Mouse (Mus musculus) activated CD4-positive, CD25-positive, alpha-beta regulatory T cell, adult 4 months (primary cell): ENCODE results near the gene Slc52a3. TPM values are rescaled to one million over a fixed set of nuclear protein-coding genes. Genes with fewer than 3 reads are reported as not detected.
"Not testable (repeated sequence)": the region's sequence is repeated elsewhere in the genome, so short reads cannot be mapped to it uniquely, and the experiment has no call there.

ENCODE experiments used
- ATAC-seq: one replicate; pipeline ENCODE4 v1.8.0; 2017
- polyA plus RNA-seq, 2 experiments: library from polyadenylated mRNA; unstranded; fragments of 100-300 nt; shearing (Covaris generic); gene quantifications; one replicate each; pipeline ENCODE4 v1.2.1; 2017

The Slc52a3 gene
- polyA plus RNA-seq, 2 experiments from 2014 or later, result 7.3 to 8.4 TPM

DNA sequence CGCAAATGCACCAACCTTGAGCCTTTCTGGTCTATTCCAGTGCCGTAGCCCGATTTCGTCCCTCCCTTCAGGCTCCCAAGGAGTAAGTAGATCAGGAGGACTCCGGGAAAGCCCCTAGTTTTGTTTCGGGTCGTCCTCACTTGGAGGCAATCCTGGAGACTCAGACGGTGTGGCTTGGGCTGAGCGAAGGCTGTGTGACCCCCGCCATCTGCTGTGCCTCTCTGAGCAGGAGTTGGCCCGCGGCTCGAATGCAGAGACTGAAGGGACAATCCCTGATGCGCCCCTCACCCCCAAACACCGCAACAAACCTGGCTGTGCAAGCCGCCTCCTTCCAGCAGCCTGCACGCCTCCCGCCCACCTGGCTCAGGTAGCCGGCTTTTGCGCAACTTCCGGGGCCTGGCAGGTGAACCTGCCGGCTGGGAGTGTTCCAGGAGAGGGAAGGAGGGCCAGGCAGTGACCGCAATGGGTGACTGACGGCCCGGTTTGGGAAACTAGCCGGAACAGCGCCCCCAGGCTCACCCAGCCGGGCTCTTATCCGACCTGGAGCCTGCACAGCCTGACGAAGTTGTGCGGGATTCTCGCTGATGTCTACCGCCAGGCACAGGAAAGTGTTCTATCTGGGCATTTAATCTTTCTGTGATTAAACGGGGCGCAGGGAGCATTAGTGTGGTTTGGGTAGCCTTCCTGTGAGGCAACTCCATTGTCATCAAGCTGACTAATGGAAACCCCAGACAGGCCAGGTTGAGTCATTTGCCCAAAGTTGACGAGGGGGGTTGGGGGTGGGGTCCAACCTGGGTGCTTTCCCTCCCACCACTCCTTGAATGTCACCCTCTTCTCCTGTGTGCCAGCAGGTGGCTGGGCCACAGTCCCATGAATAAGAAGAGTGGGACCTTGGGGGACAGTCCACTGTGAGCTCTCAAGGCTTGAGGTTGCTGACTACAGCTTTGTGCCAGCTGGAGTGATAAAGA is 22.4 kb upstream of the Slc52a3 start:
- ATAC-seq, result peak; percentile 57

GRCm38 (mm10) chr2:151975295-151975694 is 21.0 kb upstream of the Slc52a3 start:
- no peak for ATAC-seq

GRCm38 (mm10) chr2:151976067-151976466 is 20.2 kb upstream of the Slc52a3 start:
- no peak for ATAC-seq

GRCm38 (mm10) chr2:151977689-151978440 is 18.4 kb upstream of the Slc52a3 start:
- peak; percentile 7 for ATAC-seq

- no peak for ATAC-seq
These were observed 17.8 kb upstream of the Slc52a3 start for GRCm38 (mm10) chr2:151978494-151978893.

DNA sequence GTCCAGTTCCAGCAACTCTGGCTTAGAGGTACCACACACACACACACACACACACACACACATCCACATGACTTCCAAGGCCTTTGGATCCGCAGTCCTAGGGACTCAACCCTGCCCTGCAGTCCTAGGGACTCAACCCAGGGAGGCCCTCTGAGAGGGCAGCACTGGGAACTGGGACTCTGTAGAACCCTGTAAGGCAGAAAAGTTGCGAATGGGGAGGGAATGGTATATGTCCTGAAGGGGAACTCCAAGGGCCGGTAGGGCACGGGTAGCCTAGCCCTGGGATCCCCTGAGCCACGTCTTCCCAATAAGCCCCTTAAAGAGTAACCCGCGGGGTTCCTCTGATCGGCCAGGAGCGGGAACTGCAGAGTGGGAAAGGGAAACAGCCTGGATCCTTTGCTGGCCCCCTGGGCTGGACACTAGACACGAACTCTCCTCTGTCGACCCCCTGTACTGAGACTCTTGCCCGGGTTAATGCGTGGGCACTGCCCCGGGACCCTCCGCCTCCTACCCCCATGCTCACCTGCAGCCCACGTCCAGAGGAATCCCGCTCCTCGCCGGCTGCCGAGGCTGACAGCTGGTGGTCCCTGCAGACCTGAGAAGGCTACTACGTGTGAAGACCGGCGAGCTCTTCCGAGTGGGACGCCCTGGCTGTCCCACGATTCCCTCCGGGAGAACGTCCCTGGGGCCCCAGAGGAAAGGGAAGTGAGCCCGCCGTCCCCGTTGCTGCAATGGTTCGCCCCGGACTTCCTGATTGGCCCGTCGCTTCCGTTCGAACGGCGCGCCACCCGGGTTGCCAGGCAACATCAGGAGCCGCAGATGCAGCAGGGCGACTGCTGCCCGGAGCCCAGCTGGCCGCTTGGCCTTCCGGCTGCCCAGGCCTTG is 16.6 kb upstream of the Slc52a3 start, which contains the start of gene Fam110a:
Gene Fam110a, minus strand, starts transcription at position 750 of the 885 bp plus-strand sequence.
- ATAC-seq, result peak; percentile 93

GRCm38 (mm10) chr2:151980355-151980693 is 16.0 kb upstream of the Slc52a3 start:
- ATAC-seq, result peak; percentile 17

DNA sequence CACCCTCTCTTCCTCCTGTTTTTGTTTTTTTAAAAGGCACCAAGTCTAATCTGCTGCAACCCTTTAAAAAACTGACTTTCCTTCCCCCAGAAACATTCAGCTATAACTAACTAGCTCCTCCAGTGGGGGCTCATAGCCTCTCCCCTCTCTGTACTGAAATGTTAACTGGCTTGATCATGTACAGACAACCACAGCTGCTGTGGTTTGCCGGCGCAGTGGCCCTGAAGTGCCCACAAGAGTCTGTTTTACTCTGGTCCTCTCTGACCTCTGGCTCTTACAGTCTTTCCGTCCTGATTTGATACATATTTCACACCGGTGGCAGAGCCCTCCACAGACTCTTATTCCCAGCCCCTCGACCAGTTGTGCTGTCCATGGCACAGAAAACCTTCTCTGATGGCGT is 15.0 kb upstream of the Slc52a3 start:
- ATAC-seq, result no peak

GRCm38 (mm10) chr2:151982476-151982875 is 13.8 kb upstream of the Slc52a3 start:
- no peak for ATAC-seq

GRCm38 (mm10) chr2:151984019-151984418 is 12.3 kb upstream of the Slc52a3 start:
- no peak for ATAC-seq

DNA sequence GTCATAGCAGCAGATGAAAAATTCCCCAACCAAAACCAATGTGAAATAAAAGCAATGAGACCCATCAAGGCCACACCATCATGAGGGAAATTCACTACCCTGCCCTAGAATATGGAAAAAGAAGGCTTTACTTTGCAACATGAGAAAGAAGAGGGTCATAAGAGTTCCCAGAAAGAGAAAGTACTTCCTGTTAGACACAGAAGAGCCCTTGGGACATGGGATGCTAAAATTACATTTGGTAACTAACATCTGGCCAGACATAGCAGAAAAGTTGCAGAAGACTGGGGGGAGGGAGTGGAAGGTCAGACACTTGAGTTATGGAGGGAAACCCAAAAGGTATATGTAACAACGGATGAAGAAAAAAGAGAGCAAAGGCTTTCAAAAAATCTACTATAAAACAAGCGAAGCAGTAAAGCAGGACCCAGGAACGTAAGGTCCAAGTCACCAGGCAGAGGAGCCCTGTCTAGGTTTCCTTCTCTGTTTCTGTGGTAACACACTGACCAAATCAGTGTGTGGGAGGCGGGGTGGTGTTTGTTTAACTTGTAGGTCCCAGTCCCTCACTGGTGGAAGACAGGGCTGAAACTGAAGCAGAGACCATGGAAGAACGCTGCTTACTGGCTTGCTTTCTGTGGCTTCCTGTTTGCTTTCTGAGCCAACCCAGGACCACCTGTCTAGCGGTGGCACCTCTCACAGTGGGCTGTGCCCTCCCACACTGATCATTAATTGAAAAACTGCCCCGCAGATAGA is 10.7 kb upstream of the Slc52a3 start:
- ATAC-seq, result no peak

DNA sequence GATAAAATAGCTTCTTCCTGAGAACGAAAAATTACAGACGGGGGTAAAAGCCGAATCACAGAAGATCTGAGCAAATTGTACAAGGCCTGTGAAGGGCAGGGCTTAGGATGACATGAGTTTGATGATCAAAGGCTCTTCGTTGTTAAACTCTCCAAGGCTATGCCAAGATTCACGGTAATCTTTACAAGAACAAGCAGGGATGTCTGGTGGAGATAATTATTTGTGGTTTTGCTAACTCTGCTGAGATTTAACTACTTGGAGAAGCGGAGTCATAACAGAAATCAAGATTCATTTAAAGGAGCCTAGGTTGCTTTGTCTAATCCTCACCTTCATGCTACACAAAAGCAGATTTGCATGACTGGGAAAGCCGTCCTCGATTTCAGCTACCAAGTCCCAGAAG is 9.4 kb upstream of the Slc52a3 start:
- ATAC-seq, result no peak

DNA sequence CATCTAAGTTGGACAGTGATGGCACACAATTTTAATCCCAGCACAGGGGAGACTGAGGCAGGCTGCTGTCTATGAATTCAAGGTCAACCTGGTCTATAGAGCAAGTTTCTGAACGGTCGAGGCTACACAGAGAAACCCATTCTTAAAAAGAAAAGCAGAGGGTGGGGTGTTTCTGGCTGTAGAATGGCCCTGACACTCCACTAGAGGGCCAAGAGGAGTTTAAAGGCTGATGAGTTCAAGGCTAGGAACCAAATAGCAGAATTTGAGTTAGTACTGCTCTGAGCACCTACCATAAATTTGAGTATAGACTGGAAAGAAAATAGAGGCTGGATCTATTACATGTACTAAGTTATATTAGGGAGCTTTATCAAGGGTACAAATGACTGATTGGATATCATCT is 7.3 kb upstream of the Slc52a3 start:
- ATAC-seq, result no peak

GRCm38 (mm10) chr2:151990985-151991394 is 5.3 kb upstream of the Slc52a3 start:
- no peak for ATAC-seq

GRCm38 (mm10) chr2:151991446-151991845 is 4.9 kb upstream of the Slc52a3 start:
- no peak for ATAC-seq

GRCm38 (mm10) chr2:151994350-151995122 is 1.8 kb upstream of the Slc52a3 start:
- ATAC-seq, result peak; percentile 51

- ATAC-seq, result not testable (repeated sequence)
These were observed 872 bp downstream of the Slc52a3 start for GRCm38 (mm10) chr2:151997190-151997575.

DNA sequence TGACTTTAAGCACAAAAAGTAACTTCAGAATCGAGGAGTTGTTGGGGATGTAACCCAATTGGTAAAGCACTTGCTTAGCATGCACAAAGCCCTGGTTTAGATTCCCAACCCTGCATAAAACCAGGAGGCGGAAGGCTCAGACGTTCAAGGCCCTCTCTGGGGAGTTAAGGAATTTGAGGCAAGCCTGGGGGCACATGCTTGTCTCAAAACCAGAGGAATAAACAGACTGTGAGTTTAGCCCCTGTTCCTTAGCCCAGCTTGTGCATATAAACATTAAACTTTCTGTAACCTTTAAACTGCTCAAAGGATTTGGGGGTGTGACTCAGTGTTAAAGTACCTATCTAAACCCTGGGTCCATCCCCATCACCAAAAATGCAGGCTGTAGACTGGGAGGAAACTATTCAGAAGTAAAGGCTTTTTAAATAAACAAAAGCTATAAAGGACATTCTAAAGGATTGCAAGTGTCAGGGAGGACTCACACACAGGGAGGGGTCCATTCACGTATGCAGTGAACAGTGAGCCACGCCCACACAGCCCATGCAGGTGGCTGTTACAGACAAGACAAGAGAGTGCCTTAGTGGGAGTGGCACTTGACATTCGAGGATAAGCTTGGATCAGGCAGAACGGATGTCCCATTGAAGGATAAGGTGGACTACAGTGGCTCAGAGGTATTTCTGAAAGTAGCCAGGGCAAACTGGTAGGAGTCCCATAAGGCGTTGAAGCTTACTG is 1.6 kb downstream of the Slc52a3 start:
- no peak for ATAC-seq

DNA sequence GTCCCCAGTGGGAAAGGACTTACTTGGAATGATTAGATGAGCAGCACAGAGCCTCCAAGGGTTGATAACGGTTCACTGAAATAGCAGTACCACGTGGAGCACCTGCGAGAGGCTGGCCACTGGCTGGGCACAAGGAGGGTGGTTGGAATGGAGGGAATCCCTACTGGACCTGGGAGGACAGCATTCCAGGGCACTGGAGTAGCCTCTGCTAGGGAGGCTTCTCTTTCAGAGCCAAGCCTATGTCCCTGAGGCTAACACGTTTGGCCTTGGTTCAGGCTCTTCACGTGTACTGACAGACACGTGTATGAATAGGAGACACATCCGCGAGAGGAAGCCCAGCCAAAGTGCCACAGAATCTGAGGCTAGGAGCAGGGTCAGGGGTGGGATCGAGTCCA is 2.2 kb downstream of the Slc52a3 start:
- no peak for ATAC-seq

GRCm38 (mm10) chr2:151998932-151999331 is 2.6 kb downstream of the Slc52a3 start:
- ATAC-seq, result no peak
